Mouse (Mus musculus): Measurements from ENCODE around the gene Slc16a6. TPM values are rescaled to one million over a fixed set of nuclear protein-coding genes. Genes with fewer than 3 reads are reported as not detected.

Slc16a6 gene
- total and polyA plus RNA-seq, 2 experiments from 2014 or later = 8.2 to 11.9 TPM

DNA sequence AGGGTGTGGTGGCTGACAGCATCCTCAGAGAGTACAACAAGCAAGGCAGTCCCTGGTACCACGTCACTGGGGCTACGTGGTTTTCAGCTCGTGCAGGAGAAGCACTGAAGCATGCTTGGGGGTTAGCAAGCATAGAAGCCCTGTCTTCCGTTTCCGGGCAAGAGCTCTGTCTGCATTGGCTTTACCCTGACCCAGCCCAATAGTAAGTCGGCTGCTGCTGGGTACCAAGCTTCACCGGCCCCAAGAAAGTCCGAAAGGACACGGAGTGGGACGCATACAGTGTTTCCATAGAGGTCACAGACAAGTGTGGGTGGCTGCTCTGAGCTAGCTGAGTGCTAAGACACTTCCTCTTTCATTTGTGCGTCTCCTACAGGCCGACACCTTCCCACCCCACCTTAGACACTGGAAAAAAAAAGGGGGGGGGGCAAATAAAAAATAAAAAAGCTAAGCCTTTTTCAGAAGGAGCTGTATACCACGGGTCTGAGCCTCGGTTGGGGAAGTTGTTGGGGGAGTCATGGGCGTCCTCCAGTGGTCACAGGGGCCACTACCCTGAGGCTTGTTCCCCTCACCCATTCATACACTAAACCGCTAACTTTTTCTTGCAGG lies 53.3 kb downstream of the Slc16a6 start:
- Histone ChIP-seq H3K27me3 (ENCODE audit: control insufficient read depth, insufficient read depth, low read length) (no peaks in the 10 kb centered on the region), H3K9ac (replicated peaks; ENCODE audit: low read depth, low read length) (no peak overlapping the region), H3K4me1 (ENCODE audit: control insufficient read depth, insufficient read depth) (no peaks in the 10 kb centered on the region), H3K4me2 (ENCODE audit: low read depth, low read length) (peak overlapping the region; percentile 43), H3K27ac (ENCODE audit: low read depth) (no peak overlapping the region), H3K36me3 (replicated peaks; ENCODE audit: control insufficient read depth, insufficient read depth, low read length) (no peaks in the 10 kb centered on the region), H3K4me3 (ENCODE audit: low read depth, low read length) (0 out of 2 replicates have a peak overlapping the region, but pooled peaks have one; percentile 2), H3K9me3 (replicated peaks; ENCODE audit: control insufficient read depth, low read length) (peaks cover 5% of the 10 kb centered on the region; the same call in 1 of the 2 replicates)
- WGBS = 36% methylated on average over 16 of the region's 16 CpGs
- ATAC-seq (ENCODE audit: insufficient read depth, low read depth) (no peak), DNase-seq (ENCODE audit: low spot score) (no peak)
- TF ChIP-seq EP300 (IDR thresholded peaks at IDR 0.05; ENCODE audit: low read depth) = no peak
- no peak for TF ChIP-seq CTCF (IDR thresholded peaks at IDR 0.05; ENCODE audit: low read depth)

DNA sequence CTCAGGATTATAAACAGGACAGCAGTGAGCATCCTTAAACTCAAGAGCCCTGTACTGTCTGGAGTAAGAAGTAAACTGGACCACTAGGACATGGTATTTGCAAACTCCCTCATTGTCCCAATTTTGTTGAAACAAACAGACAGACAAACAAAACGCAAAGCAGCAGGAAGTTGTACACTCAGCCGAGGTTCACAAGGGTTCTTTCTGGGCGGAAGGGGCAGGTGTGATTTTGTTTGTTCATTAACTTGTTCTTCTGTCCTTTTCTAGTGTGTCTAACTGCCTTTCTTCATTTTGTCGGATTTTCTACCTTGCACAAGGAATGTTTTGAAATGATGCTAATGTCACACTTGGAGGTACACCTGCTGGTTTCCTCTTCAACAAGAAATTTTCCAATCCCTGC lies 53.9 kb downstream of the Slc16a6 start:
- Histone ChIP-seq H3K4me2 (ENCODE audit: low read depth, low read length) (no peak overlapping the region), H3K4me1 (ENCODE audit: control insufficient read depth, insufficient read depth) (no peaks in the 10 kb centered on the region), H3K27me3 (ENCODE audit: control insufficient read depth, insufficient read depth, low read length) (no peaks in the 10 kb centered on the region), H3K9ac (replicated peaks; ENCODE audit: low read depth, low read length) (no peak overlapping the region), H3K36me3 (replicated peaks; ENCODE audit: control insufficient read depth, insufficient read depth, low read length) (no peaks in the 10 kb centered on the region), H3K4me3 (ENCODE audit: low read depth, low read length) (no peak overlapping the region), H3K9me3 (replicated peaks; ENCODE audit: control insufficient read depth, low read length) (peaks cover 5% of the 10 kb centered on the region; the same call in 1 of the 2 replicates), H3K27ac (ENCODE audit: low read depth) (no peak overlapping the region)
- no peak for ATAC-seq (ENCODE audit: insufficient read depth, low read depth)
- DNase-seq (ENCODE audit: low spot score) = no peak
- TF ChIP-seq EP300 (IDR thresholded peaks at IDR 0.05; ENCODE audit: low read depth) (no peak), CTCF (IDR thresholded peaks at IDR 0.05; ENCODE audit: low read depth) (no peak)
- 51% methylated on average over 4 of the region's 4 CpGs for WGBS

DNA sequence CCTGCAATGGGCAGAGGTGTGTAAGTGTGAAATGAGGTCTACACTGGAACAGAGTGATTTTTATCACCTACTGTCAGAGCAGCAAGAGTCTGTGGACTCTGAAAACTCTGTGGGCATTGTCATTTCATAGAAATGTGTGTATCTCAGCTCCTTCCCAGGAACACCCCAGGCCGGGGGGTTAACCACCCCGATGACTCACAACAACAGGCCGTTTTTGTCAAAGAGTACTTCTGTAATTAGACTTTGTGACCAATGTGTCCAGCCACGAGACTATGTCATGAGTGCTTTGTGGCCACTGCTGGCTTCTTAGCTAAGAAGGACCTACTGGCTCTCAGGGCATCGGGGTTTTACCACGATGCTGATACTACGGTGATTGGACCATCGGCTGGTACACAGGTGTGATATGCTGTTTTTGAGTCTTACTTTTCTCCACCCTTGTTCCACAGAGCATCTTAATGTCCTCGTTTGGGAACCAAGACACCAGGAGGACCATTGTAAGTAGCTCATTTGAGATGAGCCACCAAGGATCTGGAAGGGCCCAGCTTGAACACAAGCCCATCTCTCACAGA lies 55.8 kb downstream of the Slc16a6 start:
- no peak for ATAC-seq (ENCODE audit: insufficient read depth, low read depth)

DNA sequence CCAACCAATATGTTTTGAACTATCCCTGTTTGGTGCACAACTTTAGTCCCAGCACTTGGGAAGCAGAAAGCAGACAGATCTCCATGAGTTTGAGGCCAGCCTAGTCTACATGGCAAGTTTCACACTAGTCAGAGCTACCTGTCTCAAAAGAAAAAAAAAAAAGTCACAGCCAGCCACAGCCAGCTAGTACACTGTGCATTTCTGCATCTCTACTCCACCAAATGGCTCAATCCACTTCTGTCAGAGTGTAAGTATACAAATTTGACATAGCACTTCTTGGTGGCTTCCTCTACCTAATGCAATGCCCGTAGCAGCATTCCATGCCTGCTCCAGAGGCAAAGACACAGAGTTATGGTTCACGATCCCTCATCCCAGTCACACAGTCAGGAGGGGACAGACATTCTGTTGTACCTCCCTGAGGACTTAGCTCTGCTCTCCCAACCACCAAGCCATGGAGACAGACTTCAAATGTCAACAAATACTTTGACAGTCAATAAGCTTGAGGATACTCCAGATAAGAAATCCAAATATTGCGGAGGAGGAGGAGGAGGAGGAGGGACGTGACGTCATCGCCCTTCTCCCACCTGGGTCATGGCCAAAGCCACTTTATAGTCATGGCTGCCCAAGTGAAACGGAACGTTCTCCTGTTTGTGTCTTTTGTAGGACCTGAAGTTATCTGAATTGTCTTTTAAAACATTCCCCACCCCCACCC lies 56.5 kb downstream of the Slc16a6 start:
- TF ChIP-seq CTCF (IDR thresholded peaks at IDR 0.05; ENCODE audit: low read depth) = no peak
- no peak for TF ChIP-seq EP300 (IDR thresholded peaks at IDR 0.05; ENCODE audit: low read depth)
- 52% methylated on average over 8 of the region's 8 CpGs for WGBS
- Histone ChIP-seq H3K4me3 (ENCODE audit: low read depth, low read length) (no peak overlapping the region), H3K36me3 (replicated peaks; ENCODE audit: control insufficient read depth, insufficient read depth, low read length) (no peaks in the 10 kb centered on the region), H3K27ac (ENCODE audit: low read depth) (no peak overlapping the region), H3K9ac (replicated peaks; ENCODE audit: low read depth, low read length) (no peak overlapping the region), H3K4me2 (ENCODE audit: low read depth, low read length) (no peak overlapping the region), H3K27me3 (ENCODE audit: control insufficient read depth, insufficient read depth, low read length) (no peaks in the 10 kb centered on the region), H3K4me1 (ENCODE audit: control insufficient read depth, insufficient read depth) (no peaks in the 10 kb centered on the region), H3K9me3 (replicated peaks; ENCODE audit: control insufficient read depth, low read length) (no peaks in the 10 kb centered on the region)
- DNase-seq (ENCODE audit: low spot score) (no peak), ATAC-seq (ENCODE audit: insufficient read depth, low read depth) (no peak)

More for the DNA sequence above, 55.8 kb downstream of the Slc16a6 start:
- Histone ChIP-seq H3K36me3 (replicated peaks; ENCODE audit: control insufficient read depth, insufficient read depth, low read length) (no peaks in the 10 kb centered on the region), H3K27me3 (ENCODE audit: control insufficient read depth, insufficient read depth, low read length) (no peaks in the 10 kb centered on the region), H3K9me3 (replicated peaks; ENCODE audit: control insufficient read depth, low read length) (peaks cover 5% of the 10 kb centered on the region; the same call in 1 of the 2 replicates), H3K4me1 (ENCODE audit: control insufficient read depth, insufficient read depth) (no peaks in the 10 kb centered on the region), H3K4me2 (ENCODE audit: low read depth, low read length) (no peak overlapping the region), H3K27ac (ENCODE audit: low read depth) (no peak overlapping the region), H3K4me3 (ENCODE audit: low read depth, low read length) (no peak overlapping the region), H3K9ac (replicated peaks; ENCODE audit: low read depth, low read length) (no peak overlapping the region)
- TF ChIP-seq CTCF (IDR thresholded peaks at IDR 0.05; ENCODE audit: low read depth) = no peak
- no peak for TF ChIP-seq EP300 (IDR thresholded peaks at IDR 0.05; ENCODE audit: low read depth)
- DNase-seq (ENCODE audit: low spot score) = no peak
- WGBS = 78% methylated on average over 9 of the region's 9 CpGs

DNA sequence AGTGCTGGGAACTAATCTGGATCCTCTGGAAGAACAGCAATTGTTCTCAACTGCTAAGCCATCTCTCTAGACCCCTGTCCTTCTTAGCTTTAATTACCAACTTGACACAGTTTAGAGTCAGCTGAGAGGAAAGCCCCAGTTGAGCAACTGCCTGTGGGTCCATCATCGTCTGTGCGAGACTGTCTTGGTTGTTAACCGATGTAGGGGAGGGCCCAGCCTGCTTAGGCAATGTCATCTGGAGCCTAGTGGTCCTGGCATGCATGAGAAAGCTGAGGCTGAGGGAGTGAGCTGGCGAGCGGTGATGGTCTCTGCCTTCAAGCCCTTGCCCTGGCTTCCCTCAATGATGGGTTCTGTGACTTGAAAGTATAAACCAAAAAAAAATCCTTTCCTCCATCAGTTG lies 58.6 kb downstream of the Slc16a6 start:
- TF ChIP-seq EP300 (IDR thresholded peaks at IDR 0.05; ENCODE audit: low read depth) (no peak), CTCF (IDR thresholded peaks at IDR 0.05; ENCODE audit: low read depth) (no peak)
- H3K9ac ChIP-seq (replicated peaks; ENCODE audit: low read depth, low read length) = no peak overlapping the region
- no peak overlapping the region for H3K4me2 ChIP-seq (ENCODE audit: low read depth, low read length)
- no peak overlapping the region for H3K4me3 ChIP-seq (ENCODE audit: low read depth, low read length)
- H3K27ac ChIP-seq (ENCODE audit: low read depth) = no peak overlapping the region
- 84% methylated on average over 5 of the region's 5 CpGs for WGBS
- H3K36me3 ChIP-seq (replicated peaks; ENCODE audit: control insufficient read depth, insufficient read depth, low read length) = no peaks in the 10 kb centered on the region
- ATAC-seq (ENCODE audit: insufficient read depth, low read depth) (no peak), DNase-seq (ENCODE audit: low spot score) (no peak)
- no peaks in the 10 kb centered on the region for H3K27me3 ChIP-seq (ENCODE audit: control insufficient read depth, insufficient read depth, low read length)
- no peaks in the 10 kb centered on the region for H3K9me3 ChIP-seq (replicated peaks; ENCODE audit: control insufficient read depth, low read length)
- no peaks in the 10 kb centered on the region for H3K4me1 ChIP-seq (ENCODE audit: control insufficient read depth, insufficient read depth)
